Mouse (Mus musculus) adrenal gland, postnatal 4 days (tissue): ENCODE results near the gene Ypel4. TPM values are rescaled to one million over a fixed set of nuclear protein-coding genes. Genes with fewer than 3 reads are reported as not detected.
A peak's percentile ranks its signal among the peaks of the same experiment; 100 is the strongest.
"Not testable (repeated sequence)": the region's sequence is repeated elsewhere in the genome, so short reads cannot be mapped to it uniquely, and the experiment has no call there.

Source experiments
- DNase-seq, 2 experiments: peaks; one replicate each; pipeline ENCODE4 v3.0.0; 2021 to 2022; ENCODE audit warnings: low spot score in 2 of 2, mixed read lengths in 2 of 2
- total RNA-seq, 2 experiments: library from RNA; stranded (reverse); gene quantifications; 2 replicates each; pipeline ENCODE4 v1.2.3; 2021

Ypel4 gene
- total RNA-seq, 2 experiments from 2014 or later = 12.0 to 18.2 TPM

GRCm38 (mm10) chr2:84727172-84727858 lies 6.5 kb upstream of the Ypel4 start, which contains the start of gene Clp1:
Gene Clp1 (minus strand): TSS chr2:84727350.
- peak; percentile 78 to 91 for DNase-seq

- DNase-seq = not testable (repeated sequence)
Observed at GRCm38 (mm10) chr2:84728191-84728590, 5.7 kb upstream of the Ypel4 start.

GRCm38 (mm10) chr2:84731206-84731605 lies 2.7 kb upstream of the Ypel4 start:
- DNase-seq = no peak

GRCm38 (mm10) chr2:84732394-84732793 lies 1.5 kb upstream of the Ypel4 start:
- DNase-seq = no peak

GRCm38 (mm10) chr2:84734351-84734864 lies 550 bp downstream of the Ypel4 start:
- DNase-seq = no peak

GRCm38 (mm10) chr2:84734919-84735318 lies 1.1 kb downstream of the Ypel4 start:
- no peak for DNase-seq

GRCm38 (mm10) chr2:84735346-84735920 lies 1.6 kb downstream of the Ypel4 start:
- no peak for DNase-seq

GRCm38 (mm10) chr2:84736312-84737161 lies 2.7 kb downstream of the Ypel4 start:
- no peak for DNase-seq

GRCm38 (mm10) chr2:84737451-84737925 lies 3.6 kb downstream of the Ypel4 start:
- no peak for DNase-seq

- DNase-seq = no peak
Observed at GRCm38 (mm10) chr2:84738271-84738911, 4.5 kb downstream of the Ypel4 start.

- no peak for DNase-seq
Observed at GRCm38 (mm10) chr2:84740608-84741333, 6.9 kb downstream of the Ypel4 start.

- DNase-seq = no peak
Observed at GRCm38 (mm10) chr2:84741841-84742450, 8.1 kb downstream of the Ypel4 start.

GRCm38 (mm10) chr2:84742451-84743283 lies 8.8 kb downstream of the Ypel4 start:
- DNase-seq = no peak

GRCm38 (mm10) chr2:84743561-84743960 lies 9.7 kb downstream of the Ypel4 start, which contains the start of gene Gm19426:
Gene Gm19426 (minus strand): TSS chr2:84743655.
- DNase-seq = peak; percentile 33 to 66

GRCm38 (mm10) chr2:84744126-84744525 lies 10.3 kb downstream of the Ypel4 start:
- no peak for DNase-seq

- DNase-seq = no peak
Observed at GRCm38 (mm10) chr2:84750115-84750514, 16.3 kb downstream of the Ypel4 start.

- no peak for DNase-seq
Observed at GRCm38 (mm10) chr2:84756245-84756644, 22.4 kb downstream of the Ypel4 start.

- no peak for DNase-seq
Observed at GRCm38 (mm10) chr2:84757026-84757682, 23.3 kb downstream of the Ypel4 start.
